Mouse (Mus musculus): ENCODE measurements at regions not wholly inside any gene's neighbourhood (a gene's known extent, or its start where the extent isn't known, plus 50 kb on each side); places are given as distances from the start of the nearest gene placed in this dataset.

DNA sequence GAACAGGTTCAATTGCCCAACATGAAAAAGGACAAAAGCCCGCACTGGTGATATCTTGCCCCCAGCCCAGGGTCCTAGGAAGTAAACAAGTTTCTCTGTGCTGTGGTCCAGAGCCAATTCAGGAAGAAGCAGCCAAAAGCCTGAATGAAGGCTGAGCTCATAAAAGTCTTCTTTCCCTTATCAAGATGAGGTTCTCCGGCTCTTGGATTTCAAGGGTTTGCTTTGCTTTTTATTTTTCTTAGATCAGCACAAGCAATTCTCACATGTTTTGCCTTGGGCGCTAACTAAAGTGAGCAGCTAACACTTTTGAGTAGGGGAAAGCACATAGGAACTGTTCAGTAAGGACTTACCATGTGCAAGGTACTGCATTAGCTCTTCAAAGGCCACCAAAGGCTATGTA is 2208.0 kb upstream of the Gm7489 start:
- no peak for ATAC-seq (replicated peaks; ENCODE audit: insufficient number of reproducible peaks, low FRiP score, low TSS enrichment, poor library complexity, severe bottlenecking)

DNA sequence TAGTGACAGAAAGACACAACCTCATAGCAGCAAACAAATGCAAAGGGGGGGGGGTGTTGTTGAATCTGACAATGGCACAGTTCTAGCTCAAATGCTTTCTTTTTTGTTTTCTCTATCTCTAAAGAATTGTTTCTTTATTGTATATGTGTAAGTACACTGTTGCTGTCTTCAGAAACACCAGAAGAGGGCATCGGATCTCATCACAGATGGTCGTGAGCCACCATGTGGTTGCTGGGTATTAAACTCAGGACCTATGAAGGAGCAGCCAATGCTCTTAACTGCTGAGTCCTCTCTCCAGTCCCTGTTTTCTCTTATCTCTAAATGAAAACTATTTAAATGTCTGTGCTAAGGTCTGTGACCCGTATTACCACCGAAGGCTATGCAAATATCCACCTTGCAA is 2207.4 kb upstream of the Gm7489 start:
- no peak for ATAC-seq (replicated peaks; ENCODE audit: insufficient number of reproducible peaks, low FRiP score, low TSS enrichment, poor library complexity, severe bottlenecking)

DNA sequence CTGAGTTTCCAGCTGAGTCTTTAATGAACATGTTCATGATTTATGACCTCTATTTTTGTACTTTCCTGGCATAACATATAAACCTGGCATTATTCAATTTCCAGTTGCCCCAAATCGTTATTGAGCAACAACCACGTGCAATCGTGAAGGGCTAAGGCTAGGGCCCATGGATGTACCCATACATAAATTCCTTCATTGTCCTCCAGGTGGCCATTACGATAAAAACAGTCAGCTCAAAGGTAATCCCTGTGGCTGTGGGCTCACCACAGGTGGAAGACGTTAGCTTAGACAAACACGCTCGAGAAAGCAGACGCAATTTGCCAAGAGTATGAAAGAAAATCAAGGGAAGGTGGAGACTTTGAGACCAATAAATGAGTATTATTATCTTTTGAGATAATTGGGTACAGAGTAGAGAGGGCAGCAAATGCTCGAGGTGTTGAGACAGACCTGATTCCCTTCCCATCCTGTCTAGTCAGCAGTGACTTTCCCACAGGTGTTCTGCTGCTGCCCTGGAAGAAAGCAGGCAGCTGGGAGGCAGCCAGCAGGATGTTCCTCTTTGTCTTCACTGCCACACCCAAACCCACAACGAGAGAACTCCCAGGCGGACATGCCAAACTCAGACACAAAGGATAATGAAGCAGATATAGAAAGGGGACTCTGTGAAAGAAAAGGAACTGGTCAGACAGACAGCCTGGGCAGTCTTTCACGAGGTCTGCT is 2205.4 kb upstream of the Gm7489 start:
- 0 out of 2 replicates have a peak, but pooled peaks have one; percentile 13 for ATAC-seq (replicated peaks; ENCODE audit: insufficient number of reproducible peaks, low FRiP score, low TSS enrichment, poor library complexity, severe bottlenecking)

DNA sequence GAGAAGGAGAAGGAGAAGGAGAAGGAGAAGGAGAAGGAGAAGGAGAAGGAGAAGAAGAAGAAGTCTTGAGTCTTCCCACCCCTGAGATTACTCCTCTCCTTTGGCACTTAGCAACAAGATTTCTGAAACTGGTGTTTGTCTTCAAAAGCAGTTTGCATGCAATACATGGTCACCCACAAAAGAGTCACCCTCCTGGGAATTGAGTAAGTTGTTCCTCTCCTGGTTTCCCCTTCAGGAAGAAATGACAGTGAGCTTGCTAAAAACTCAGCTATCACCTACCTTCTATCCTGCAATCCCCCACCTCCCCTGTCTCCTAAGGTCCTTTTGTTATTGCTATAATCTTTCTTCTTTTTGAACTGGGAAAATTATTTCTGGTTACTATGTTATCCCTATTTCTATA is 2204.2 kb upstream of the Gm7489 start:
- ATAC-seq (replicated peaks; ENCODE audit: insufficient number of reproducible peaks, low FRiP score, low TSS enrichment, poor library complexity, severe bottlenecking): no peak

DNA sequence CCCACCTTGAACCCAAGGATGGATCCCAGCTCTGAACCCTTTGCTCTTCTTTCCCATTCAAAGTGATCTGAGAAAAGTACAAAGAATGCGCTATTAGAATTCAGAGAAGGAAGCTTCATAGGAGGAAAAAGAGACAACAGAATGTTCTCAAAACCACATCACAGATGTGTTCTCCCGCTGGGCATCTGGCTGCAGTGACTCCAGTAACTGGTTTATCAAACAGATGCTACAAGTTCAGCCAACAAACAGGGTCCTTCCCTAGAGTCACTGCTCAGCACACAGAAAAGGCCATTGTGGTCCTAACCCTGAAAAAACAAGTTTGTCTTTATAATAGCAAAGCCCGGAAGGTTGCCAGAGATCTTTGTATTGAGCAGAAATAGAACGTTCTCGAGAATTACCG is 2203.5 kb upstream of the Gm7489 start:
- no peak for ATAC-seq (replicated peaks; ENCODE audit: insufficient number of reproducible peaks, low FRiP score, low TSS enrichment, poor library complexity, severe bottlenecking)

DNA sequence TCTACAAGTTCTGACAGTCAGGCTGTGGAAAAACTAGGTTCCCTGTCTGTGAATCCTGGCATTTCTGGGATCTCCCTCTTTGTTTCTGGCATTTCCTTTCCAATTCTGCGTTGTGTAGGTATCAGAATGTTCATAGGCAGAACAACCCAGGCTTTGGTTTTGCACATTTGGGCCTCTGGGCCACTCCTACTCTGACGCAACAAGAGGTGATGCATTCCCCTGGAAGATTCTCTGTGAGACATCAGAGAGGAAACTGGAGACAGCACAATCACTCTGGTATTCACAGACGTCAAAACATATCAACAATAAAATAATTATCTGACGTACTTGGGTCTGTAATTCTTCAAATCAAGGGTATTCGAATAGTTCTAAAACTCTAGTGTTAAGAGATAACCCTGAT is 2202.4 kb upstream of the Gm7489 start:
- no peak for ATAC-seq (replicated peaks; ENCODE audit: insufficient number of reproducible peaks, low FRiP score, low TSS enrichment, poor library complexity, severe bottlenecking)

DNA sequence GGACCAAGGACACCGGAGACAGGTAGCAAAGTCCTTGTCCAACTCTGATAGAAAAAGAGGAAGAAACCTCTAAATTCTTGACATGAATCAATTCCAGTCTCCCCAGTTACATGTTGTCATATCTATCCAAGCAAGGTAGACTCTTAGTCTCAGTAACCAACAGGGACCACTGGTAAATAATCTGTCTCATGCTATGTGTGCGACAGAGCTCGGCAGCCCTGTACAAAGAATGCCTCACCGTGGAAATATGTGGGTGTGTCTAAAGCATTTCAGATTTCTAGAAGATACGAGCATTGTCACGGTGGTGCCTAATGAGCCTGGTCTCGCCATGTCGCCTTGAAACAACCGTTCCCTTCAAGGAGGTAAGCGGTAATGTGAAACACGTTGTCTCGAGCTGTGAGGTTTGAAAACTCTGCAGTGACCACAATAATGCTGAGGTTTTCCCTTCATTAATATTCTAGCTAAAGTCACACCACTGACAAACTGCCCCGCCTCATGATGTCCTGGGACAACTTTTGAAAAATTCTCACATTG is 2197.6 kb upstream of the Gm7489 start:
- ATAC-seq (replicated peaks; ENCODE audit: insufficient number of reproducible peaks, low FRiP score, low TSS enrichment, poor library complexity, severe bottlenecking): no peak

DNA sequence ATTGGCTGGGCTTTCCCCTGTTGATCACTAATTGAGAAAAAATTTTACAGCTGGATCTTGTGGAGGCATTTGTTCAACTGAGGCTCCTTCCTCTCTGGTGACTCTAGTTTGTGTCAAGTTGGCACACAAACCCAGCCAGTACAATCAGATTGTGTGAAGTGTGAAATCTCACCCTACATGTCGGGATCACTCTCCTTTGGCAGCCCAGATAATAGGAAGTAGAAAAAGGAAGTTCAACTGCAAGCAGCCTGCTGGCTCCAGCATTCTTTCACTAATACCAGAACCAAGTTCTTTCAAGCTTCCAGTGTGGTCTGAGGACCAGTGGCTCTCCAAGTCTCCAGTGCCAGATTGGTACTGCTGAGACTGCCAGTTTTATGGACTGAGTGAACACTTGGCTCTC is 2195.2 kb upstream of the Gm7489 start:
- 0 out of 2 replicates have a peak, but pooled peaks have one; percentile 43 for ATAC-seq (replicated peaks; ENCODE audit: insufficient number of reproducible peaks, low FRiP score, low TSS enrichment, poor library complexity, severe bottlenecking)

DNA sequence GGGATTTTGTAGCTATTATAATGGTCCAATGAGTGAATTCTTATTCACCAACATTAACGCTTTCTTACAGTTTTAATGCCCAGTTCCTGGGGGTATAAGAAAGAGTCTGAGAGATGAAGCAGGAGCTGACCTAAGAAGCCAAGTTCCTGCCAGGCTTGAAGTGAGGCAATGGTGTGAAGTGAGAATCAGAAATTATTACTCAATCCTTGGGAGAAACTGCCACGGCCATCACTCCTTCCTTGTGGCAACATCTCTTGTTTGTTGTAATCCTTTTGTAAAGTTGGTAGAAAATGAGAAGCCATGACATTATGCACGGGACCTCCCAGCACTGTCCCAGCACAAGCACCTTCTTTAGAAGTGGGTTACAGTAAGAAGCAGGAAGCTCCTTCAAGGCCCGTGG is 2192.0 kb upstream of the Gm7489 start:
- ATAC-seq (replicated peaks; ENCODE audit: insufficient number of reproducible peaks, low FRiP score, low TSS enrichment, poor library complexity, severe bottlenecking): no peak

DNA sequence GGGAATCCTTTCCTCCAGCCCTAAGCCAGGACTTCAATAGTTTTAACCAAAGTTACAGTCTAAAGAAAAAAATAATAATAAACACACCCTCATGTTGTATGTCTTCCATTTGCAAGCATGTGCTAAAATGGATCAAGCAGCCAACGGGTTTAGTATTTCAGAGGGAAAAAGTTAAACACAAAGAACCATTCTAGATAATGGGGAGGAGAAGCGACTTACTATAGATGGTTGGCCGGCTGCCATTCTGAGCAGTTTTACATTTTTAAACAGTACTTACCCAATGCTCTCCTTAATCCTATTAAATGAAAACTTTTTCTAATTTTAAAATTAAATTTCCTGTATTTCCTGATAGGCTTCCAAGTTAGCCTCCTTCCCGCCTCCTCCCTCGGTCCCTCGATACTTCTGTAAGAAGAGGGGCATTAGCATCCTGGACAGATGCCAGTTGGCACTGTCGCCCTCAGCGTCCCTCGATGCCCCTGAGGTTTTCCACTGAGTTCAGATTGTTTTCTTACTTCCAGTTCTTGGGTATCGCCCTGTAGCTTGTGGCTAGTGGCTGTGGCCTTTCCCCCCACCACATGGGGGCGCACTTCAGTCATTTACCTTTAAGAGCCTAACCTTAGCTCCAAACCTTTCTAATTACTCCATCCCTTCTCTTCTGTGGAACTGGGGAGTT is 2188.2 kb upstream of the Gm7489 start:
- no peak for ATAC-seq (replicated peaks; ENCODE audit: insufficient number of reproducible peaks, low FRiP score, low TSS enrichment, poor library complexity, severe bottlenecking)

DNA sequence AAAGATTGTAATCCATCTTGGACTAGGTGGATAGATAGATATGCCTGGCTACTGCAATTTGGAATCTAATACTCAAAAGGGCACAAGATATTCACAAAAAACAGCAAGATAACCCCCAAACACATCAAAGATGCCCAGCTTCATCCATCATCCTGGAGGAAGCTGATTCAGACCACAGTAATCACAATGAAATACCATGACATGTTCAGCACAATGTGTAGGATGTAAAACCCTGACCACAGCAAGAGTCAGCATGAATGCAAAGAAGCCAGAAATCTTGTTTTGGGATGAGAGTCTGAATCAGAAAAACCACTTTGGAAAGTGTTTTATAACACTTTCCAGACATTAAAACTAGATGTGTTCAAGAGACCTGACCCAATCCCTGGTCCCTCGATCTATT is 2180.5 kb upstream of the Gm7489 start:
- ATAC-seq (replicated peaks; ENCODE audit: insufficient number of reproducible peaks, low FRiP score, low TSS enrichment, poor library complexity, severe bottlenecking): no peak

DNA sequence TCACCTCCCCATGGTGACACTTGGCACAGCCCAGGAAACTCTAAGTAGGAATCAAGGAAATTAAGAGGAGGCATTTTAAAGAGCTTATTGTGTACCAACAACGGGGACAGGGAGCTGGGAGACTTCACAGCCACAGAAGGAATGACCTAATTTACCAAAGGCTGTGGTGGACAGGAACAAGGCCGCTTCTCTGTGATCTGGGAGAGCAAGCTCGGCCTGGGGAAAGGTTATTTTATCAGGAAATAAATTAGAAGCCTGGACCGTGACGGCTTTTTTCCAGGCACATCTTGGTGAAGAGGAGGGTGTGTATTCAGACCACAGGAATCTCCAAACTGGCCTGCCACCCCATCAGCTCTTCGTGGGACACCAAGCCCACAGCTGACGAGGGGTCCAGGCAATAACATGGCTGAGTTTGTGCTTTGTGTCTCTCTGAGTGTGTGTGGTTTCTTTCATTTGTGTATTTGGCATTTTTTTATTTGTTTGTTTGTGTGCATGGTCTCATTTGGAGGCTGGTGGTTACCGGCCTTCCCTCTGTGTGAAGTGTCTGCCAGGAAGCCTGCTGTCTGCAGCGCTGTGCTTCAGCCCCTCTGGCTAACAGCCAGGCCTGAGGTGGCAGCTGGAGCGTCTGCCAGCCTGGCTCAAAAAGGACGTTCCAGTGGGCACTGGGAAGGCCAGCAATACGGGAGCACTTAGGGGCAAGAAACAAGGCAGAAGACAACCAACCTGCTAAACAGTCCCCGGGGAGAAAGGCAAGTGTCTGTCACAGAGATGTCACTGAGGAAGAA is 2174.6 kb upstream of the Gm7489 start:
- ATAC-seq (replicated peaks; ENCODE audit: insufficient number of reproducible peaks, low FRiP score, low TSS enrichment, poor library complexity, severe bottlenecking): no peak

DNA sequence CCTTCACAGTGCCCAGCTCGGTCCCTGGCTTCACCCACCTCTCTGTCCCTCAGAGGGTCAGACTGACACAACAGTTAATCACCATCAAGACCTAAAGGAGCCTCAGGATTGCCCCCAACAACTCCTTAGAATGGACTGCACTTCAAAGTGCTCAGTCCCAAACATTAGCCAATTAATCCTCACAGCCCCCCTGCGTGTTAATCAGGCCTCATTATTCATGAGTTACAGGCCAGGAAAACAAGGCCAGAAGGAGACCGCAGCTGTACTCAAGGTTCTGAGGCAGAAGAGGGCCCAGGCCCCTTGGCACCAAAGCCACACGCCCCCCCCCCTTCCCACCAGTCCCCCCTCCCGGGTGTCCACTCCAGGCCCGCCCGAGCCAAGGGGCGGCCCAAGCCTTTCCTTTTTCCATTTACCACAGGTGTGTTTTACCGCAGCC is 2163.8 kb upstream of the Gm7489 start:
- no peak for ATAC-seq (replicated peaks; ENCODE audit: insufficient number of reproducible peaks, low FRiP score, low TSS enrichment, poor library complexity, severe bottlenecking)

DNA sequence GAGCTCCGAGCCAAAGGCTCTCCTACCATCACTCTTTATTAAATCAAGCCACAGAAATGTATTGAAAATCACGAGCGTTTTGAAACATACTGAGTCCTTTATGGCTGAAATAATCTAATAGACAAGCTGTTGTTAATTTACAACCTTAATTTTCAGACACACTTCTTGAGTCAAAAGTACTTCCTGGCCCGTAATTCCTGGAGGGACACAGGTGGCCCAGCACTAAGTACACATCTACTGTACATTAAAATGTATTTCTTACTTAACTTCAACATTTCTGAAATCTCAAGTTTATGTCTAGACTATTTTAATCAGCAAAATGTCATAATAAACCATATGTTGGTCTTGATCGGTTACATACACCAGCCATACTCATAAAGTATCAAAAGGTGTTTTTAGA is 2163.3 kb upstream of the Gm7489 start:
- ATAC-seq (replicated peaks; ENCODE audit: insufficient number of reproducible peaks, low FRiP score, low TSS enrichment, poor library complexity, severe bottlenecking): no peak

DNA sequence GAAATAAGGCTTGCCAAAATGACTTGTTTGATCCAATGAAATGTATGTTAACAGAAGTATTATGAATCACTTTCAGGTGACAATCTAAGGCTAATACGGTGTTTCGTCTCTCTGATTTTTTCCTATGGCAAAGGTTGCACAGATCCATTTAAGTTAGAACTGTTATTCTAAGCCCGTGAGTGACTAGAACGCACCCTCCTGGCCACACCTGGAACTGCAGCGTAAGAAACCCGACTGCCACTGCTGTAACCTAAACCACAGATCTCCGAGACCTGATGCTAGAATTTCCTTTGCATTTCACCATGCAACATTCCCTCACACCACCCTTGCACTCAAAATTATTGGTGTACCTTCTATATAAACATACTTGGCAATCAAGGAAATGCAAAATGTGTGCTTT is 2160.6 kb upstream of the Gm7489 start:
- no peak for ATAC-seq (replicated peaks; ENCODE audit: insufficient number of reproducible peaks, low FRiP score, low TSS enrichment, poor library complexity, severe bottlenecking)

DNA sequence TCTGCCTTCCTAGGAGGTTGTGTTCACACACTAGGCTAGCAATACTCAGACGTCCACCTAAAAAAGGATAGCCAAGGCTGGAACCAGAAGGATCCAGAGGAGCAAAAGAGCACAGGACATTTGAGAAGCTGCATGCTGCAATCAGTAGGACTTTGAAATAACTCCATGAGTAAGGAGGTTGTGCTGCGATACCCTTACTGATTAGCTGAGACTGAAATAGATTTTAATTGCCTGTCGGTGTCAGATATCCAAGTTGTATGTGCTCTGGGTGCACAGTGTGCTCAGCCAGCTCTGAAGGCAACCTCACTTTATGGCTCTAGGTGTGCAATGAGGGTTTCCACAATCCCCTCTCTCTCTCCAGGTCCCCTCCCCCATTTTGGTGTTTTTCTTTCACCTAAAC is 2159.2 kb upstream of the Gm7489 start:
- no peak for ATAC-seq (replicated peaks; ENCODE audit: insufficient number of reproducible peaks, low FRiP score, low TSS enrichment, poor library complexity, severe bottlenecking)

DNA sequence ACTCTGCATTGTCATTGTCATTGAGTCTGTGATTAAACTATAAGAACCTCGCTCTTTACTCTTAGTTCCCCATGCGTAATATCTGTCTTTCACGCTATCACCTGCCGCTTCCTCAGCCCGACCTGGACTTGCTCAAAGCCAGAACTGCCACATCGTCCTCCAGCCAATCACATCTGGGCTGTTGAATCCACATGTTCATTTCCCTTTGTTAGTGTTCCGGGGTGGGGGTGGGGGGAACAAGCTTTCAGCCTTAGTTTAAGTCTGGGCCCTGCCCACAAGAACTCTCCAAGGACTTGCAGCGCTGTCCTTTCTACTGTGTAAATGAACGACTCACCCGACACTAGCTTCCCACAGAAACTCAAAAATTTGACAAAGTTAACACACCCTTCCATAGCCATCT is 2154.6 kb upstream of the Gm7489 start:
- no peak for ATAC-seq (replicated peaks; ENCODE audit: insufficient number of reproducible peaks, low FRiP score, low TSS enrichment, poor library complexity, severe bottlenecking)

DNA sequence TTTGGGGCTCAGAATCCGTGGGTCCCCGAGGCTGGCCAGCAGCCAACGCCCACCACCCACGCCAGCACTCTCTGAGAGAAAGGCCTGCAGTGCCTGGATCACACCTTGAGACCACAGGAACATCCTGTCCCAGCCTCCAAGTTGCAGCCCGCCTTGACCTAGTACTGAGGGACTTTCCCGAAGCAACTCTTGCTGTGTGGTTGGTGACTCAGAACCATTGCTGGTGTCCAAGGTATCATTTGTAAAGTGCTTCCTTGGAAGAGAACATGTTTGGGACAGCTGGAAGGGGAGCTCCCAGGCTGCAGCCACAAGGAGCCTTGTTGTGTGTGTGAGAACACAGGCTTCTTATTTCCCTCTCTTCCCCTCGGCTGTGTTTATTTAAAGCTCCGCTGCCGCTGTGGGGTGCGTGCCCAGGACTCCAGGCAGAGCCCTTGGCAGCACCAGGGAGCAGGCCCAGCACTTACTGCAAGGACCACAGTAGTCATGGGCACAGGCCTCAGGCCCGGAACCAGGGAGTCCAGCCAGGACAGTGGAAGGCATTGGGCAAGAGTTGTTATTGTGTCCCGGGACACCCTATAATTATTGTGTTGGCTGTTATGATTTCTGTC is 2153.8 kb upstream of the Gm7489 start:
- ATAC-seq (replicated peaks; ENCODE audit: insufficient number of reproducible peaks, low FRiP score, low TSS enrichment, poor library complexity, severe bottlenecking): peak; percentile 74

DNA sequence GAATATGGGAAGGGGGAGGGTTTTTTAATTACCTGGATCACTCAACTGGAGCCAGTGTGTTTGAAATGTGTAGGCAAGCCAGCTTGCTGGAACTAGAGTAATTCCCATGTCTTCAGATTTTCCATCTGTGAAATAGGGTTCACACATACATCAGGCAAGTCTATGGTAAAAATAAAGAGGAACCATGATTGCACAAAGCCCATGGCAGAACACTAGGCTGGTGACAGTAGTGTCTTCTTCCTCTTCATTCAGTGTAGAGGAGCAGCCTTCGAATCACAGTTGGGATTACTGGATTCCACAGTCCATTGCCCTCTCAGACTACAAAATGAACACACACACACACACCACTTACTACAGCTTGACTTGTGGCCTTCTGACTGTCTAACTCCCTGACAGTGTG is 2150.5 kb upstream of the Gm7489 start:
- no peak for ATAC-seq (replicated peaks; ENCODE audit: insufficient number of reproducible peaks, low FRiP score, low TSS enrichment, poor library complexity, severe bottlenecking)

Data from monocyte, adult 5-6 weeks (primary cell).